Mouse (Mus musculus) adrenal gland, adult 8-10 months (tissue): Measurements from ENCODE around the gene Lrrc57. TPM values are rescaled to one million over a fixed set of nuclear protein-coding genes. Genes with fewer than 3 reads are reported as not detected.

ENCODE experiments used
- total RNA-seq, 4 experiments: library from RNA; stranded (reverse); gene quantifications; 2 replicates each; pipeline ENCODE4 v1.2.4; 2022

The Lrrc57 gene
- total RNA-seq, 4 experiments from 2014 or later = 18.6 to 22.0 (median 21.5) TPM

Other genes starting within 250 kb of the Lrrc57 start
- gene Ganc, start 205.6 kb downstream of the Lrrc57 start, total RNA-seq = 10 to 100 TPM; 41.0 to 49.5 (median 44.7) TPM
- gene Tmem87a, start 205.4 kb downstream of the Lrrc57 start, total RNA-seq = 10 to 100 TPM; 48.4 to 61.4 (median 53.4) TPM
- under 1 TPM; 0.17 to 0.52 (median 0.30) TPM for gene Capn3, start 153.5 kb downstream of the Lrrc57 start, total RNA-seq
- gene Zfp106, start 45.7 kb downstream of the Lrrc57 start, total RNA-seq = 100 to 1,000 TPM in 3 of 4 experiments, 10 to 100 TPM in 1; 98.6 to 120 (median 107) TPM
- gene Snap23, start 41.8 kb downstream of the Lrrc57 start, total RNA-seq = 10 to 100 TPM; 54.4 to 73.3 (median 64.1) TPM
- 10 to 100 TPM; 14.4 to 15.4 (median 14.9) TPM for gene Haus2, start 137 bp downstream of the Lrrc57 start, total RNA-seq
- 10 to 100 TPM; 15.8 to 28.3 (median 19.3) TPM for gene Stard9, start 19.6 kb upstream of the Lrrc57 start, total RNA-seq
- 10 to 100 TPM; 16.9 to 36.8 (median 26.0) TPM for gene Cdan1, start 240.6 kb upstream of the Lrrc57 start, total RNA-seq
- gene Ttbk2, start 241.1 kb upstream of the Lrrc57 start, total RNA-seq = 10 to 100 TPM; 12.5 to 21.0 (median 16.8) TPM